Mouse (Mus musculus): ENCODE measurements at regions not wholly inside any gene's neighbourhood (a gene's known extent, or its start where the extent isn't known, plus 50 kb on each side); places are given as distances from the start of the nearest gene placed in this dataset.
A peak's percentile ranks its signal among the peaks of the same experiment; 100 is the strongest.

GRCm38 (mm10) chr7:137593570-137593969, 156.2 kb downstream of the Glrx3 start:
- in situ Hi-C loops (cut with MboI; ENCODE audit: low pct_unique_long_range_greater_than_20kb), result no loop called here
- H3K27me3 ChIP-seq, result no peaks in the 10 kb centered on the region
- ChIA-PET POLR2A (interaction anchor here (0.6 kb wide), 1 partner anchor 99 kb away, joined by 3 read pairs; no protein-coding TSS in a partner anchor), CTCF (interaction anchor here (1.4 kb wide), 1 partner anchor 24 kb away, joined by 3 read pairs; no protein-coding TSS in a partner anchor)
- ATAC-seq, result no peak
- no peak for DNase-seq (ENCODE audit: low read depth, low spot score)
- no peak for TF ChIP-seq CTCF (IDR thresholded peaks at IDR 0.05)

DNA sequence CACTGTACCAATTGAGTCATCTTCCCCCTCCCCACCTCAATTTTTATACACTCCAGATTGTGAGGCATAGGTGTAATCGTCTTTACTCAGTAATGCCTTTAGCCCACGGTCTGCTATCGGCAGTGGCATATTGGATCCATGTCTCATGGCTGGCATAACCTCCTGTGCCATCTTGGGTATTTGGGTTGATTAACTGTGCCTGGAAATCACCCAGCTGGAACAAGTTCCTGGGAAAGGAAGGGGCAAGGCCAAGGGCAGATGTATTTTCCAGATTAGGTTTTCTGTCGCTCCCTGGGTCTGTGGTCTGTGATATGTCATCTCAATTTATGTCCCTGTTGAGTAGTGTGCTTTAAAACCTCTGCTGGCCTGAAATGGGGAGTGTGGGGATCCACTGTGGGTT, 158.2 kb downstream of the Glrx3 start:
- DNase-seq (ENCODE audit: low read depth, low spot score), result no peak
- no peak for TF ChIP-seq CTCF (IDR thresholded peaks at IDR 0.05)
- ATAC-seq, result no peak
- in situ Hi-C loops (cut with MboI; ENCODE audit: low pct_unique_long_range_greater_than_20kb), result no loop called here
- no peaks in the 10 kb centered on the region for H3K27me3 ChIP-seq
- ChIA-PET CTCF (no interaction called here), POLR2A (no interaction called here)

DNA sequence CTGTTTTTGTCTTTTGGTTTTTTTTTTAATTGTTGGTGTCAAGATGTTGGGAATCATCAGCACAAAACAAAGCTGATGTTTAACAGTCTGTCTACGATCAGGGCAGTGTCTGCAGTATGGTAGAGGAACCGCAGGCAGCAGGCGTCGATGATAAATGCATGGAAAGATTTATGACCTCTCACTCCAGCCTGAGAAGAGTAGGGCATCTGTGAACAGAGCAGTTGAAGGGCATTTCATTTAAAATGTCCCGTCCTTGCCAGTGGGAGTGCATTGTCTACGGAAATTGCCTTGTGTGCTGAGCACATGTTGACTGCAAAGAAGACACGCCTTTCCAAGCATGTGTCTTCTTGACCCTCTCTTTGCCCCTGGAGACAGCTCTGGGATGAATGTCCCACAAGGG, 158.7 kb downstream of the Glrx3 start:
- ChIA-PET POLR2A (no interaction called here), CTCF (no interaction called here)
- TF ChIP-seq CTCF (IDR thresholded peaks at IDR 0.05), result no peak
- in situ Hi-C loops (cut with MboI; ENCODE audit: low pct_unique_long_range_greater_than_20kb), result no loop called here
- no peaks in the 10 kb centered on the region for H3K27me3 ChIP-seq
- DNase-seq (ENCODE audit: low read depth, low spot score) (no peak), ATAC-seq (no peak)

- ATAC-seq, result peak; percentile 47
- ChIA-PET POLR2A (no interaction called here), CTCF (interaction anchor here (0.8 to 2.3 kb wide), 4 partner anchors 9 to 825 kb away, joined by 3 to 8 read pairs (median 5); no protein-coding TSS in a partner anchor)
- in situ Hi-C loops (cut with MboI; ENCODE audit: low pct_unique_long_range_greater_than_20kb), result loop anchor here (10.0 kb wide), 2 partner anchors 182 to 822 kb away; no protein-coding TSS in a partner anchor
- DNase-seq (ENCODE audit: low read depth, low spot score), result no peak
- peak; percentile 73 for TF ChIP-seq CTCF (IDR thresholded peaks at IDR 0.05)
- H3K27me3 ChIP-seq, result no peaks in the 10 kb centered on the region
Observed at GRCm38 (mm10) chr7:137603039-137603438, 165.6 kb downstream of the Glrx3 start.

DNA sequence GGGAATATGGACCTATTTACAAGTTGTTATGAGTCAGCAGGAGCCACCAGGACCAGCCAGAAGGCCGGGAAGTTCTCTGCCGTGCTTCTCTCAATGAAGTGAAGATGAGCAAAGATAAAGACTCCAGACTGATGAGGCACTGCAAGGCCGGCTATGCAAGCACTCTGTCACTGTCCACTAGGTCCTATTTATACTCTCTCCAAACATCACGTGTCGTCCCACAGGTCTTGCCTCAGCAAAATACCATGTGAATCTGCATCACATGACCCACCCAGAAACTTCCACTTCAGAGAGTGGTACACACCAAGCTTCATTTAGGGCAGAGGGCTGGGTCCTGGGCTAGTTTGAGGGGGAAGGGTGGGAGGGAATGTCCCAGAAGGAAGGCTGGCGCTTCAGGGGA, 172.3 kb downstream of the Glrx3 start:
- no peak for TF ChIP-seq CTCF (IDR thresholded peaks at IDR 0.05)
- no peaks in the 10 kb centered on the region for H3K27me3 ChIP-seq
- no peak for ATAC-seq
- no peak for DNase-seq (ENCODE audit: low read depth, low spot score)
- CTCF ChIA-PET, result no interaction called here
- in situ Hi-C loops (cut with MboI; ENCODE audit: low pct_unique_long_range_greater_than_20kb), result loop anchor here (10.0 kb wide), 2 partner anchors 175 to 815 kb away; no protein-coding TSS in a partner anchor
- POLR2A ChIA-PET, result no interaction called here

DNA sequence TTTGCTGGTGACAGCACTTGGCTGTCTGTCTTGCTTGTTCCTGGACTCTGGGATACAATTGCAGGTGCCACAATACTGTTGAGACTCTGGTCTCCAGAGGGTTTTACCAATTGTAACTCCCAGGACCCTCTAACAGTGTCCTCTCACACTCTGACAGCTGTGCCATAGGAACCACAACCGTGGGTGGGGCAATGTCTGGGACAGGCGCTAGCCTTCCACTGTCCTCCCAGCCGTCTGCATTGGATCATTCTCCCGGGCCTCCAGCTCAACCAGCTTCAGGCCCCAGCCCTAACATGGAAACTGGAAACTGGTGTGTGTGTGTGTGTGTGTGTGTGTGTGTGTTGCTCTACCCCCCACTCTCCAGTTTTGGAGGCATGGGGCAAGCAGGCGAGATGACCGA, 173.9 kb downstream of the Glrx3 start:
- ChIA-PET CTCF (interaction anchor here (2.2 kb wide), 1 partner anchor 8 kb away, joined by 8 read pairs; no protein-coding TSS in a partner anchor), POLR2A (no interaction called here)
- in situ Hi-C loops (cut with MboI; ENCODE audit: low pct_unique_long_range_greater_than_20kb), result no loop called here
- H3K27me3 ChIP-seq, result no peaks in the 10 kb centered on the region
- DNase-seq (ENCODE audit: low read depth, low spot score) (no peak), ATAC-seq (no peak)
- TF ChIP-seq CTCF (IDR thresholded peaks at IDR 0.05), result no peak

DNA sequence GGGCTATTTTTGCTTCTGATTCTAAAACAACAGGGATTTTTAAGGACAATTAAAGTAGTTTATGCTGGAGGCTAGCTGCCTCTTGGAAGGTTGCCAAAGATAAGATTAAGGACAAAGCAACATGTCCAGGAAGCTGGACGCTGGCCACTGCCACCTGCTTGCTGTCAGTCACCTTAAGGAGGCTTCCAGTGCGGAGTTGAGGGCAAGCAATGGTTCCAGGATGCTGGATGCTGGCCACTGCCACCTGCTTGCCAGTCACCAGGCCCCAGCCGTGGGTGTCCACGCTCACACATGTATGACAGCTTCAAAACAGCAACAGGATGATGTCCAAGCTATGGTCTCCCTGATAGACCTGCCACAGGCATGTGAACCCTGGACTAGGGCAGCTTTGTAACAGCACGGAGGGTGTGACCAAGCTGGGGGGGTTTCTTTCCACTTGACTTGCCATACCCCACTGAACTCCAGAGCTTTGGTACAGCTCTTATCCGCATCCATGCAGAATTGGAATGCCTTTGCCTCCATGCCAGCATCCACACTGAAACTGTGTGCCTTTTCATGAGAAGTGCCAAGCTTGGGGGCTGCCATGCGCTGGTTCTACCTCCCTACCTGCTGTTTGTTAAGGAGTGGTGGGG, 174.6 kb downstream of the Glrx3 start:
- POLR2A ChIA-PET, result no interaction called here
- ATAC-seq (no peak), DNase-seq (ENCODE audit: low read depth, low spot score) (no peak)
- CTCF ChIA-PET, result interaction anchor here (2.2 kb wide), 1 partner anchor 9 kb away, joined by 8 read pairs; no protein-coding TSS in a partner anchor
- H3K27me3 ChIP-seq, result no peaks in the 10 kb centered on the region
- no peak for TF ChIP-seq CTCF (IDR thresholded peaks at IDR 0.05)
- in situ Hi-C loops (cut with MboI; ENCODE audit: low pct_unique_long_range_greater_than_20kb), result no loop called here

- CTCF ChIA-PET, result no interaction called here
- ATAC-seq (no peak), DNase-seq (ENCODE audit: low read depth, low spot score) (no peak)
- no peak for TF ChIP-seq CTCF (IDR thresholded peaks at IDR 0.05)
- in situ Hi-C loops (cut with MboI; ENCODE audit: low pct_unique_long_range_greater_than_20kb), result no loop called here
- H3K27me3 ChIP-seq, result no peaks in the 10 kb centered on the region
- POLR2A ChIA-PET, result no interaction called here
Observed at GRCm38 (mm10) chr7:137618406-137619133, 181.2 kb downstream of the Glrx3 start.

GRCm38 (mm10) chr7:137619286-137619789, 181.9 kb downstream of the Glrx3 start:
- ATAC-seq (no peak), DNase-seq (ENCODE audit: low read depth, low spot score) (no peak)
- in situ Hi-C loops (cut with MboI; ENCODE audit: low pct_unique_long_range_greater_than_20kb), result no loop called here
- POLR2A ChIA-PET, result no interaction called here
- CTCF ChIA-PET, result no interaction called here
- H3K27me3 ChIP-seq, result no peaks in the 10 kb centered on the region
- TF ChIP-seq CTCF (IDR thresholded peaks at IDR 0.05), result no peak

- DNase-seq (ENCODE audit: low read depth, low spot score) (no peak), ATAC-seq (no peak)
- in situ Hi-C loops (cut with MboI; ENCODE audit: low pct_unique_long_range_greater_than_20kb), result no loop called here
- ChIA-PET CTCF (no interaction called here), POLR2A (no interaction called here)
- no peak for TF ChIP-seq CTCF (IDR thresholded peaks at IDR 0.05)
- no peaks in the 10 kb centered on the region for H3K27me3 ChIP-seq
Observed at GRCm38 (mm10) chr7:137628266-137628665, 190.9 kb downstream of the Glrx3 start.

- H3K27me3 ChIP-seq, result no peaks in the 10 kb centered on the region
- ChIA-PET POLR2A (no interaction called here), CTCF (no interaction called here)
- in situ Hi-C loops (cut with MboI; ENCODE audit: low pct_unique_long_range_greater_than_20kb), result no loop called here
- ATAC-seq (no peak), DNase-seq (ENCODE audit: low read depth, low spot score) (no peak)
- no peak for TF ChIP-seq CTCF (IDR thresholded peaks at IDR 0.05)
Observed at GRCm38 (mm10) chr7:137629540-137629939, 192.1 kb downstream of the Glrx3 start.

All from Patski (cell line).